Mouse (Mus musculus) hindbrain, embryonic 15.5 days (tissue): Measurements from ENCODE around the gene Tmem131l. TPM values are rescaled to one million over a fixed set of nuclear protein-coding genes. Genes with fewer than 3 reads are reported as not detected.
A peak's percentile ranks its signal among the peaks of the same experiment; 100 is the strongest.

Source experiments
- ATAC-seq: fragments of 200-750 bp; cut with Nextera tagmentation; 2 replicates; pipeline ENCODE4 v1.8.0; 2017; ENCODE audit warnings: low read depth, moderate number of reproducible peaks, moderate TSS enrichment; ENCODE audit not compliant: low FRiP score
- H3K27ac ChIP-seq: fragments of 300-500 bp; sonication (generic); replicated peaks from 2 replicates; pipeline ENCODE4 v1.5.1; 2015; ENCODE audit warnings: mild to moderate bottlenecking, inconsistent platforms
- H3K27me3 ChIP-seq: fragments of 300-500 bp; sonication (generic); 2 replicates; pipeline ENCODE4 v1.6.1; 2015; ENCODE audit warnings: control low read depth, inconsistent platforms
- H3K36me3 ChIP-seq: fragments of 300-500 bp; sonication (generic); 2 replicates; pipeline ENCODE4 v1.6.1; 2015; ENCODE audit warnings: control low read depth, inconsistent platforms
- H3K4me1 ChIP-seq: fragments of 300-500 bp; sonication (generic); replicated peaks from 2 replicates; pipeline ENCODE4 v1.6.1; 2015; ENCODE audit warnings: control low read depth, inconsistent platforms
- H3K4me2 ChIP-seq: fragments of 300-500 bp; sonication (generic); 2 replicates; pipeline ENCODE4 v1.6.1; 2015; ENCODE audit warnings: moderate library complexity, mild to moderate bottlenecking, inconsistent platforms
- H3K4me3 ChIP-seq: fragments of 300-500 bp; sonication (generic); 2 replicates; pipeline ENCODE4 v1.5.1; 2015; ENCODE audit warnings: mild to moderate bottlenecking, inconsistent platforms
- H3K9ac ChIP-seq: fragments of 300-500 bp; sonication (generic); 2 replicates; pipeline ENCODE4 v1.6.1; 2015; ENCODE audit warnings: inconsistent platforms
- H3K9me3 ChIP-seq: fragments of 300-500 bp; sonication (generic); 2 replicates; pipeline ENCODE4 v1.6.1; 2016; ENCODE audit warnings: control low read depth, inconsistent platforms
- WGBS: fragments of 180-500 bp; shearing (Covaris S2); methylation state at CpG from one replicate; pipeline ENCODE4 v1.1.7; 2015; 5-methylcytosine and 5-hydroxymethylcytosine counted together
- polyA plus RNA-seq: library from polyadenylated mRNA; unstranded; fragments of >200 nt; fragmentation: Nextera tagmentation; extraction: Ambion mirVana; gene quantifications from 2 replicates; pipeline ENCODE4 v1.2.1, GENCODE M21; 2015

Tmem131l gene
- polyA plus RNA-seq, 1 experiment from 2014 or later, result 46.6 TPM

GRCm38 (mm10) chr3:83997563-83997962 lies 42.4 kb downstream of the Tmem131l start:
- Histone ChIP-seq H3K27ac (no peak overlapping the region), H3K27me3 (no peaks in the 10 kb centered on the region), H3K36me3 (no peaks in the 10 kb centered on the region), H3K9ac (no peak overlapping the region), H3K4me1 (peaks cover 54% of the 10 kb centered on the region), H3K9me3 (no peaks in the 10 kb centered on the region), H3K4me2 (no peak overlapping the region), H3K4me3 (no peak overlapping the region)
- ATAC-seq, result no peak
- 38% methylated on average over 5 of the region's 5 CpGs for WGBS

- Histone ChIP-seq H3K27me3 (no peaks in the 10 kb centered on the region), H3K9ac (no peak overlapping the region), H3K9me3 (no peaks in the 10 kb centered on the region), H3K4me1 (peaks cover 59% of the 10 kb centered on the region), H3K27ac (no peak overlapping the region), H3K4me2 (no peak overlapping the region), H3K4me3 (no peak overlapping the region), H3K36me3 (no peaks in the 10 kb centered on the region)
- WGBS, result 57% methylated on average over 3 of the region's 3 CpGs
- ATAC-seq, result no peak
These were observed 42.9 kb downstream of the Tmem131l start for GRCm38 (mm10) chr3:83997036-83997435.

GRCm38 (mm10) chr3:83996086-83996485 lies 43.9 kb downstream of the Tmem131l start:
- H3K9me3 ChIP-seq, result no peaks in the 10 kb centered on the region
- no peak overlapping the region for H3K27ac ChIP-seq
- H3K9ac ChIP-seq, result no peak overlapping the region
- 45% methylated on average over 6 of the region's 6 CpGs for WGBS
- no peak overlapping the region for H3K4me2 ChIP-seq
- no peak overlapping the region for H3K4me3 ChIP-seq
- H3K27me3 ChIP-seq, result no peaks in the 10 kb centered on the region
- no peaks in the 10 kb centered on the region for H3K36me3 ChIP-seq
- H3K4me1 ChIP-seq, result peaks cover 64% of the 10 kb centered on the region
- ATAC-seq, result no peak

GRCm38 (mm10) chr3:83995254-83995830 lies 44.6 kb downstream of the Tmem131l start:
- no peak for ATAC-seq
- Histone ChIP-seq H3K27ac (no peak overlapping the region), H3K4me2 (no peak overlapping the region), H3K36me3 (no peaks in the 10 kb centered on the region), H3K9ac (no peak overlapping the region), H3K27me3 (no peaks in the 10 kb centered on the region), H3K4me1 (peaks cover 64% of the 10 kb centered on the region), H3K4me3 (no peak overlapping the region), H3K9me3 (no peaks in the 10 kb centered on the region)
- WGBS, result 44% methylated on average over 9 of the region's 9 CpGs

GRCm38 (mm10) chr3:83994217-83994839 lies 45.6 kb downstream of the Tmem131l start:
- no peaks in the 10 kb centered on the region for H3K27me3 ChIP-seq
- H3K9me3 ChIP-seq, result no peaks in the 10 kb centered on the region
- H3K9ac ChIP-seq, result no peak overlapping the region
- H3K4me2 ChIP-seq, result no peak overlapping the region
- H3K36me3 ChIP-seq, result no peaks in the 10 kb centered on the region
- no peak overlapping the region for H3K4me3 ChIP-seq
- H3K4me1 ChIP-seq, result peaks cover 64% of the 10 kb centered on the region
- no peak for ATAC-seq
- 21% methylated on average over 8 of the region's 8 CpGs for WGBS
- no peak overlapping the region for H3K27ac ChIP-seq

- Histone ChIP-seq H3K4me1 (peaks cover 67% of the 10 kb centered on the region), H3K9ac (no peak overlapping the region), H3K4me2 (no peak overlapping the region), H3K27ac (peak overlapping the region; percentile 36; the same call in 1 of the 2 replicates), H3K4me3 (no peak overlapping the region), H3K27me3 (no peaks in the 10 kb centered on the region), H3K9me3 (no peaks in the 10 kb centered on the region), H3K36me3 (no peaks in the 10 kb centered on the region)
- WGBS, result 33% methylated on average over 8 of the region's 8 CpGs
- peak; percentile 47; the same call in 1 of the 2 replicates for ATAC-seq
These were observed 46.9 kb downstream of the Tmem131l start for GRCm38 (mm10) chr3:83993089-83993516.

- no peak for ATAC-seq
- Histone ChIP-seq H3K4me2 (no peak overlapping the region), H3K4me3 (no peak overlapping the region), H3K4me1 (peaks cover 57% of the 10 kb centered on the region), H3K36me3 (no peaks in the 10 kb centered on the region), H3K27me3 (no peaks in the 10 kb centered on the region), H3K9ac (no peak overlapping the region), H3K27ac (no peak overlapping the region), H3K9me3 (no peaks in the 10 kb centered on the region)
- 91% methylated on average over 8 of the region's 8 CpGs for WGBS
These were observed 48.1 kb downstream of the Tmem131l start for GRCm38 (mm10) chr3:83991691-83992524.

- no peaks in the 10 kb centered on the region for H3K36me3 ChIP-seq
- peaks cover 47% of the 10 kb centered on the region for H3K4me1 ChIP-seq
- WGBS, result 28% methylated on average over 4 of the region's 4 CpGs
- no peak for ATAC-seq
- H3K27ac ChIP-seq, result no peak overlapping the region
- H3K27me3 ChIP-seq, result no peaks in the 10 kb centered on the region
- no peak overlapping the region for H3K4me2 ChIP-seq
- H3K9me3 ChIP-seq, result no peaks in the 10 kb centered on the region
- H3K9ac ChIP-seq, result no peak overlapping the region
- no peak overlapping the region for H3K4me3 ChIP-seq
These were observed 51.8 kb downstream of the Tmem131l start for GRCm38 (mm10) chr3:83988214-83988613.

GRCm38 (mm10) chr3:83987533-83988112 lies 52.4 kb downstream of the Tmem131l start:
- H3K36me3 ChIP-seq, result no peaks in the 10 kb centered on the region
- no peaks in the 10 kb centered on the region for H3K27me3 ChIP-seq
- no peak overlapping the region for H3K4me3 ChIP-seq
- H3K9me3 ChIP-seq, result no peaks in the 10 kb centered on the region
- 86% methylated on average over 8 of the region's 8 CpGs for WGBS
- H3K4me2 ChIP-seq, result no peak overlapping the region
- H3K4me1 ChIP-seq, result peaks cover 44% of the 10 kb centered on the region
- no peak for ATAC-seq
- H3K9ac ChIP-seq, result no peak overlapping the region
- no peak overlapping the region for H3K27ac ChIP-seq

GRCm38 (mm10) chr3:83986740-83987139 lies 53.2 kb downstream of the Tmem131l start:
- no peaks in the 10 kb centered on the region for H3K9me3 ChIP-seq
- no peaks in the 10 kb centered on the region for H3K27me3 ChIP-seq
- no peak overlapping the region for H3K4me2 ChIP-seq
- H3K4me3 ChIP-seq, result no peak overlapping the region
- no peak overlapping the region for H3K27ac ChIP-seq
- H3K9ac ChIP-seq, result no peak overlapping the region
- H3K4me1 ChIP-seq, result peaks cover 35% of the 10 kb centered on the region
- WGBS, result 70% methylated on average over 3 of the region's 3 CpGs
- no peak for ATAC-seq
- no peaks in the 10 kb centered on the region for H3K36me3 ChIP-seq

- peaks cover 46% of the 10 kb centered on the region for H3K4me1 ChIP-seq
- H3K27ac ChIP-seq, result no peak overlapping the region
- WGBS, result 50% methylated on average over 6 of the region's 6 CpGs
- no peak overlapping the region for H3K9ac ChIP-seq
- no peak overlapping the region for H3K4me2 ChIP-seq
- H3K9me3 ChIP-seq, result no peaks in the 10 kb centered on the region
- H3K4me3 ChIP-seq, result no peak overlapping the region
- no peaks in the 10 kb centered on the region for H3K27me3 ChIP-seq
- ATAC-seq, result no peak
- H3K36me3 ChIP-seq, result no peaks in the 10 kb centered on the region
These were observed 54.5 kb downstream of the Tmem131l start for GRCm38 (mm10) chr3:83985426-83985825.

GRCm38 (mm10) chr3:83984379-83984778 lies 55.6 kb downstream of the Tmem131l start:
- no peak overlapping the region for H3K4me3 ChIP-seq
- no peak overlapping the region for H3K9ac ChIP-seq
- no peak for ATAC-seq
- H3K4me1 ChIP-seq, result peaks cover 57% of the 10 kb centered on the region
- no peaks in the 10 kb centered on the region for H3K9me3 ChIP-seq
- no peak overlapping the region for H3K27ac ChIP-seq
- H3K27me3 ChIP-seq, result no peaks in the 10 kb centered on the region
- H3K4me2 ChIP-seq, result no peak overlapping the region
- no peaks in the 10 kb centered on the region for H3K36me3 ChIP-seq
- 43% methylated on average over 4 of the region's 4 CpGs for WGBS
